Mouse (Mus musculus) adrenal gland, postnatal 36 days (tissue): ENCODE measurements around the gene Gcnt7. TPM values are rescaled to one million over a fixed set of nuclear protein-coding genes. Genes with fewer than 3 reads are reported as not detected.
A peak's percentile ranks its signal among the peaks of the same experiment; 100 is the strongest.

Experiments
- DNase-seq, 2 experiments: peaks; one replicate each; pipeline ENCODE4 v3.0.0; 2021; ENCODE audit warnings: mixed read lengths in 1 of 2
- long read RNA-seq, 2 experiments: library from polyadenylated mRNA; stranded (forward); transcript quantifications; one replicate each; pipeline ENCODE4 v2.0.0; 2021; ENCODE audit warnings: borderline sequencing depth in 2 of 2
- total RNA-seq, 2 experiments: library from RNA; stranded (reverse); gene quantifications; 2 replicates each; pipeline ENCODE4 v1.2.3; 2021

Gene Gcnt7
- total RNA-seq: not detected
- long read RNA-seq, experiment 1, partial matches to known transcripts: 0 of 2 reads
- long read RNA-seq, experiment 1, other reads (novel, unspliced or antisense): 2 of 2 reads
- long read RNA-seq, experiment 2, partial matches to known transcripts: 0 of 1 reads
- long read RNA-seq, experiment 2, other reads (novel, unspliced or antisense): 1 of 1 reads

DNA sequence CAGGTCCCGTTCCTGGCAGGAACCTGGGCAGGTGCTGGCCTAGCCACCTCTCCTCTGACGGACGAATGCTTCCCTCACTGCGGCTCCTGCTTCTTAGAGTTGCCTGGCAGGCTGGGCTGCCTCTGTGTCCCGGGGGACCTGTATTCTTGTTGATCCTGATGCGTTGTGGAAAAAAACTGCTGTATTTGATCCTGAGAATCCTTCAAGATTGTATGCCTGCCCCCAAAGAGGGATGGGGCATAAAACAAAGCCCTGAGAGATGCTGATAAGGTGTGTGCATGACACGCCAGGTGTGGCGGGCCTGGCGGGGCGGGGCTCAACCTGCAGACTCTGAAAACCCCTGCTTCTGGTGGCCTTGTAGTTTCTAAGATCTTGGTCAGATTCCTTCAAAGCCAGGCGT is at the start of gene Gcnt7:
Gene Gcnt7, minus strand, starts transcription at position 101 of the 400 bp plus-strand sequence.
- DNase-seq: no peak

DNA sequence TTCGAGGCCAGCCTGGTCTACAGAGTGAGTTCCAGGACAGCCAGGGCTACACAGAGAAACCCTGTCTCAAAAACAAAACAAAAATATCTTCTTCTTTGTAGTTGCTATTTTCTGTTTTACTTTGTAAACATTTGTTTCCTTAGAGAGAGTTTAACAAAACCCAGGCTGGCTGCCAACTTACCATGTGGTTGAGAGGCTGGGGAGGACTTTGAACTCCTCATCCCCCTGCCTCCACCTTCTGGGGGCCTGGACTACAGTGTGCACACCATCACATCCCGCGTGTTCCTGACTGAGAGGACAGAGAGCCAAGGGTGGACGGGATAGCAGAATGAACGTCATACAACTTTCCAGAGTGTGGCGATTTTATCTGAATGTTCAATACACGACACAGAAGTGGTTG is 47.7 kb upstream of the Gcnt7 start:
- DNase-seq: no peak

DNA sequence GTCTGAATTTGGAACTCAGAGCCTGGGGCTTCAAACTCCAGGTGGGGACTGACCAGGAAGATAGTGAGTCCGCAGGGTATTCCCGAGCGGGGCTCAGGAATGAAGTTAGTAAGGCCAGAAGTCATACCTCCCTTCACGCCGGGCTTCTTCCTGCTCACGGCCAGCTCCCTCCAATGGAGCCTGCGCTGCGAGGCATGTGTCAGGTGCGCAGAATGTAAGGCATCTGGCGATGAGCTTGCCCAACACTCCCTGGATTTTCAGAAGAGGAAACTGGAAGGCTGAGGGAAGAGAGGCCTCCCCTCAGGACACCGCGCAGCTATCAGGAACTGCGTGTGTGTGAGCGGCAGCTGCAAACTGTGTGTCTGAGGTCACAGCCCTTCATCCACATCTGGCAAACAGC is 43.8 kb upstream of the Gcnt7 start:
- no peak for DNase-seq

DNA sequence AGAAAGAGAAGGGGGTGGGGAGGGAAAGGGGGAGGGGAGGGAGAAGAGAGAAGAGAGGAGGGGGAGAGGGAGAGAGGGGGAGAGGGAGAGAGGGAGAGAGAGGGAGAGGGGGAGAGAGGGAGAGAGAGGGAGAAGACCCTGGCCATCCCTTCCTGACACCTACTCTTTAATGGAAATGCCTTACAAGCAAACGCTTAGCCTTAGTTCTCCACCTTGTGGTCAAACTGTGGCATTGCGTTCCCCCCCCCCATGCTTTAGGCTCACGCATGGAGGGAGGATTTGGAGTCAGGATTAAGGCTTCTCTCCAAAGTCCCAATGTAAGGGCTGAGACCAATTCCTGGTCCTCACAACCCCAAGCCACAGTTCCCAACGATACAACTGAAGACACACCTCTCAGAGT is 42.9 kb upstream of the Gcnt7 start:
- peak; percentile 5 to 49 for DNase-seq

DNA sequence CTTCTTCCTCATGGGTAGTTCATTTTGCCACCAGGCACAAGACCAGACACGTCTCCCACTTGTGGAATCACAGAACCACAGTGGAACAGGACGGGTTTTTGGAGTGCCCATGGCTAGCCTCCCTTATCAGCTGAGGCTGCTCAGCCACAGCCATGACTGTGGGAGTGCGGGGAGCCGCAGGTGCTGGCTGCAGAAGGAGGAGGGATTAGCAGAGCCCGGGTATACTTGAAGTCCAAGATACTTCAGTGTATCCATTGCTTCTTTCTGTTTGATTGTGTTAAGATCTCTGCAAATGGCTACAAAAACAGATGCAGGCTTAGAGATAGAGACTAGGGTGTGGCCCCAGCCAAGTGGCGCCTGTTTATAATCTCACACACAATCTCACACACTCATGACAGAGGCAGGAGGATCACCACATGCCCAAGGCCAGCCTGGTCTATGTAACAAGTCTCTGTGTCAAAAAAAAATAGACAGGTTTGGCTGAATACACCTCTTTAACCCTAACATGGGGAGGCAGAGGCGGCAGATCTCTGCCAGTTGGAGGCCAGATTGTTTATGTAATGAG is 42.4 kb upstream of the Gcnt7 start:
- DNase-seq: no peak

DNA sequence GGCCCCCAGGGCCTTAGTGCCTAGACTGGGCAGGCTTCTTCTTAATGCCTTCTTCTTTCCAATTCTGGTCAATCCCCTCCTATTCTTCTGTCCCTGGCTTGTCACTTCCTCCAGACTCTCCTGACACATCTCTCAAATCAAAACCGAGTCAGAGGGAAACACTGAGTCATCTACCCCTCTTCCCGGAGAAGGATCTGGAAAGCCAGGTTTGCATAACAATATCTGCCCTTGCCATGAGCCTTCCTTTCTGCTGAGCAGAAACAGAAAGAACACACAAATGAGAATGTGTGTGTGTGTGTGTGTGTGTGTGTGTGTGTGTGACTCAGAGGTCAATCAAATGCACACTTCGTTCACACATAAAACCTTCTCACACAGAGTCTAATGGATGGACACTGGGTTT is 40.4 kb upstream of the Gcnt7 start:
- DNase-seq: peak; percentile 17 to 18

DNA sequence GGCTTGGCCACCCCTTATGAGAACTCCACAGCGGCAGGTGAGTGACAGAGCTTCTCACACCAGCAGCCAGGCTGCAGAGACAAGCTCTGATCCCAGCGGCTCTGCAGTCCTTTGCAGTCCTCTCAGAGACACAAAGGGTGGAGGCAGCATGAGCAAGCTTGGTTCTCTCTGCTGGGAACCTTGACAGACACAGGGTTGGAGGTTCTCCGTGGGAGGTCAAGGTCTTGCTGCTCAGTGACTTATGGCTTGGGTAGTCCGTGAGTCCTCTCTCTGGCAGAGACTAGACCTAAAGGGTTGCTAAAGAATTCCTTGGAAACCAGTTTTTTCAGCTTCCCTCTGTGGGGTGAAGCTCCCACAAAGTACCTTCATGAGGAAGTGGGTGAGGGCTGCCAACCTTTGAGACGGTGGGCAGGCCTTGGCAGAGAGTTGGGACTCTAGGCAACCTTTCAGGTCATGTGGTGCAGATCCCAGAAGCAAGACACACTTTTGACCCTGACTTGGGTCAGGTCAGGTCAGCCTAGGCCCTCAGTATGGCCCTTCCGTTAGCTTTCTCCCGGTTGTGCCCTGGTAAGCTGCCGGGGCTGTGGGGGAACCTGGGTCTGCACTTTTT is 38.4 kb upstream of the Gcnt7 start:
- peak; percentile 34 to 61 for DNase-seq

DNA sequence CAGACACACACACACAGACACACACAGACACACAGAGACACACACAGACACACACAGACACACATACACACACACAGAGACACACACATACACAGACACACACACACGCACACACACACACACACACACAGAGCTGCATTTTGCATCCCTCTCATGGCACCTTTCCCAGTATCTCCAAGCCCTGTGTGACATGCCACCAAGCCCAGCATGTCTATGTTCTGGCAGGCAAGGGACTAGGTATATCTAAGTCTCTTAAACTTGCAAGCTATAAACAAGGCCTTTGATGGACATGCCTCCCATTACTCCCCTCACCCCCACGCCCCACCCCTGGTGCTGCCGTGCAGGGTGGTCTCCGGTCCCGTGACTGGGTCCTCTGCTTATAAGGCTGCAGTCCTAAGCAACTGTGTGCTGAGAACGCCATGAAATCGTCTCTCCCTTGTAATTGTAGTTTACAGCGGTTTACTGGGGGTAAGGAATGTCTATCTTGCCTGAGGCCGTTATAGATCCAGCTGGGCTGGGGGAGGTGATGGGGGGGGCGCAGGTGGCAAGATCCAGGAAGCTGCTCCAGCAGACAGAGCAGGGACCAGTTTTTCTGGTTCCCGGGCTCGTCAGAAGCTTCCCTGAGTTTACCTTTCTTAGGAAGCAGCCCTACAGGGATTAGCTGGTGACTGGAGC is 26.4 kb upstream of the Gcnt7 start:
- no peak for DNase-seq

DNA sequence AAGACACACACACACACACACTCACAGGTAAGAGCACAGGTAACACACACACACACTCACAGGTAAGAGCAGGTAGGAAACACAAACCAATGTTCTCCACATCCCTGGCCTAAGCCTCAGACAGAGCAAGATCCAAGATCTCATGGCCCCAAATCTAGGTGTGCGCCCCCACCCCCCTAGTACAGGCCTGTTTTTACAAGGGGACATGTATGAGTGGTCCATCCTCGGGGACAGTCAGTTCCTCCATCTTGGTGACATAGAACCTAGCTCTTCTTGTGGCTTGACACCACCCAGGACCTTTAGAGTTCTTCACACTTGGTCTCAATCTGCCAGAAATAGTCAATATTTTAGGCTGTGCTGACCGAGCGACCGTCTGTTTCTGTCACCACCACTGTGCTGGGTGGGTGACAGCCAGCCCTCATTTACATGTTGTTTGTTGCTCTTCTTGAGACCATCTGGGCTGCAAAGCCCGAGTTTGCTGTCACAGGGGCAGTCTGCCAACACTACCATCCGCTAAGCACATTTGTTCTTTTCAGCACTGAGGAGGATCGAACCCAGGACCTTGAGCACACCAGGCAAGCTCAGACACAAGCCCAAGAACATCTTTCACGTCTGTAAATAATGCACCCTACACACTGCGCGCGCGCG is 25.5 kb upstream of the Gcnt7 start:
- no peak for DNase-seq

DNA sequence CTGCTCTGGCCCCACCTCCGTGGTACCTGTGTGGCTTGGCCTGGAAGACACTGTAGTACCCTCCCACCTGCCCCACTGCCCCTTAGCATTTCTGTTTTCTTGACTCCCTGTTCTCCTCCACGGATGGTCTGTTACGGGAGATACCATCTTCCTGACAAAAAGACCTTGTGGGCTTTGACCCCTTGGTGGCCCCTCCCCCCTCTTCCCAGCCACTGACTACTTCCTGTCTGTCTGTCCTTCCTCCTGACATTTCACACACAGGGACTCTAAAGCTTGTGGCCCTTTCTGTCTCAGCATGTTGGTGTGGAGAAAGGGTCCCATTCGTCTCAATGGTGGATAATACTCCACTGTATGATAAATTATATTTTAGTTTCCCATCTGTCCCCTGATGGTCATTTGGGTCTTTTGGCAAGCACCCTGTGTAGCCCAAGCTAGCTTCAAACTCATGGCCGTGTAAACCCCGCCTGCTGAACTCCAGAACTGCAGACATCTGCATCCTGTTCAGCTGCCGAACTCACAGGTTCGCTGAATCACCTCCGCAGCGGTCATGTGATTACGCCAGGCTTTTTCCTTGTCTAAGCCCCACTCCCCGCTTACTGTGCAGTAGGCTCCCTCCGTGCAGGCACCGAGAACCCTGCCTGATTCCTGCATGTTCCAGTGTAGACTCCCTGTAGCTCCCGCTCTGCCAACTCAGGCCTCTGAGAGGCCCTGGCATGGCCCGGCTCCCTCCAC is 23.4 kb upstream of the Gcnt7 start:
- no peak for DNase-seq

DNA sequence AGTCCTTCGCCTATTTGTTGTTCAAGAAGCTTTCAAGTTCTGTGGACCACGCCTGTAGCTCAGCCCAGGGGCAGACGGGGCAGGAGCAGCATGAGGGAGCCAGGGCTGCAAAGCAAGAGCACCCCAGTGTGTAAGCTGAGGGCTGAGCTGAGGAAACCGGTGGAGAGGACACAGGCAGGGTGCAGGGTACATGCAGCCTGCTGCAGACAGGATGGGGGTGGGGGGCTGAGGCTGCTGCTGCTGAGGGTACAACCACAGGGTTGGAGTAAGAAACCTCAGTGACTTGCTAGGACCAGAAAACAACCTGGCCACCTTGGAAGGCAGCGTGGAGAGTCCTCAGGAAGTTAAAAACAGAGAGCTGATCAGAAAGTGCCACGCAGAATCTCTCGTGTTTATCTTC is 21.9 kb upstream of the Gcnt7 start:
- no peak for DNase-seq

DNA sequence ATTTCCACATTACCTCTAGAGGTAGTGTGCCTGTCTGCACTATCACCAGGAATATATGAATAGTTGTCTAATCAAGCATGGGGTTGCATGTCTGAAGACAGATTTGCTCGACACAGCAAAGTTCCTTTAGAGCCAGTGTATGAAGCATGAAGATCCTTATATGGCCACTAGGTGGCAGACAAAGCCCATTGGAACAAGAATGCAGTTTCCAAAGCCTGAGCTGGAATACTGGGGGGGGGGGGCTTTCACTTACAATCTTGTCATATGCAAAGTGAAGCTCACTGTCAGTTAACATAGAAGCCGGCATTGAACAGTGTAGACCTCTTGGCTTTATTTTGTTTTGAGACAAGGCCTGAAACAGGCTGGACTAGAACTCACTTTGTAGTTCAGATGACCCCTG is 19.5 kb upstream of the Gcnt7 start:
- peak in 1 of 2 experiments; percentile 48 for DNase-seq

DNA sequence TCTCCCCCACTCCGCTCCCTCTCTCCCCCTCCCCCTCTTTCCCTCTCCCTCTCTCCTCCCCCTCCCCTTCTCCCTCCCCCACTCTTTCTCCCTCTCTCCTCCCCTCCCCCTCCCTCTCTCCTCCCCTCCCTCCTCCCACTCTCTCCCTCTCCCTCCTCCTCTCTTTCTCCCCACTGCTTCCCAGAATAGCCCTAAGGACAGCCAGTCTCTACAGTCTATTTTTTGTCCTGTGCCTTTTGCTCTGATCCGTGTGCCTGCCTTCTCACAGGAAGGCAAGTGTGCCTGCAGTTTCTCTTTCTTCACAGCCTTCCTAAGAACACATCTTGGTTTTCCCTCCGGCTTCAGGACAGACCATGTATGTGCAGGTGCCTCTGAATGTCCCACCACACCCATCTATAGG is 19.0 kb upstream of the Gcnt7 start:
- no peak for DNase-seq

DNA sequence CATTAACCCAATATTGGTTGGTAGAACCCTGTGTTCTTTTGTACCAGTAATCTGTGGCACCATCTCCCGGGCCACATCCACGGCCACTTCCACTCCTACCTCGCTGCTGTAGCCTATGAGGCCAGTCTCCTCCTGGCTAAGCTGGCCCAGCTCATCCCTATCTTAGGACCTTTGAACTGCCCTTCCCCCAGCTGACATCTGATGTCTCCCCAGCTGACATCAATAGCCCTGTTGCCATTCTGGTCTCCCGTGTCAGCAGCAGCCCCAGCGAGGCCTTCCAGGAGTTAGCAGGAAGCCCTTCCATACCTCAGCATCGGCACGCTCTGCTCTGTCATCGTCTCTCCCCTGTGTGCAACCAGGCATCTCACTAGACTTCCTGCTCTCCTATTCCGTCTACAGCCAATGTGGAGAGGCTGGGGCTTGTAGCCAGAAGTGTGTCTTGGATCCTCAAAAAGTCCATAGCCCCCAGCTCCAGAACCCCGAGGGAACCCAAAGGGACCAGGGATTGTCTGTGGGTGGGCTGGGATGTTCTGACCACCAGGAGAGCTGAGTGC is 18.4 kb upstream of the Gcnt7 start:
- no peak for DNase-seq

DNA sequence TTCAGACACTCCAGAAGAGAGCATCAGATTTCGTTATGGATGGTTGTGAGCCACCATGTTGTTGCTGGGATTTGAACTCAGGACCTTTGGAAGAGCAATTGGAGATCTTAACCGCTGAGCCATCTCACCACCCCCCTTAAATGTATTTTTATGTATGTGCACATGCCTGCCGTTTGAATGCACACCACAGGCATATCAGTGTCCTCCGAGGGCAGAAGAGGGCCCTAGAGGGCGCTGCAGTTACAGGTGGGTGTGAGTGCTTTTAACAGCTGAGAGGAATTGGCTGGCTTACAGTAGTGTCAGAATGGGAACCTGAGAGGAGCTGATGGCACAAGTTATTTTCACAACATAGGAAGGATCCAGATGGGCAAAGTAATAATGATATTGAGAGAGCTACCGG is 16.6 kb upstream of the Gcnt7 start:
- DNase-seq: peak; percentile 37 to 54

DNA sequence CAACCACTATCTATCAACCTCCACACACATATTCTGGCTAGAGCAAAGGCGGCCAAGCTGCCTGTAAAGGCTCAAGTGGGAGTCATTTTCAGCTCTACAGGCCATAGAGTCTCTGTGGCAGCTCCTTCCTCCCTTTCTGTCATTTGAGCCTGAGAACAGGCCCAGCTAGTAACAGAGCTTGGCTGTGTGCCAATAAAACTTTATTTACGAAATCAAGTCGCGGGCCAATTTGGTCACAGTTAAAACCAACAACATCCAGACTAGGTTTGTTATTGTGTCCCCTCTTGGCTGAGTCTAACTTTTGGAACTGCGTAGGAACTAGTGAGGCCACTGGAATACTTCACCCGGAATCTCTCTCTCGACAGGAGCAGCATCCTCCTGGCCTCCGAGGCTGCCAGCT is 15.2 kb upstream of the Gcnt7 start:
- no peak for DNase-seq

DNA sequence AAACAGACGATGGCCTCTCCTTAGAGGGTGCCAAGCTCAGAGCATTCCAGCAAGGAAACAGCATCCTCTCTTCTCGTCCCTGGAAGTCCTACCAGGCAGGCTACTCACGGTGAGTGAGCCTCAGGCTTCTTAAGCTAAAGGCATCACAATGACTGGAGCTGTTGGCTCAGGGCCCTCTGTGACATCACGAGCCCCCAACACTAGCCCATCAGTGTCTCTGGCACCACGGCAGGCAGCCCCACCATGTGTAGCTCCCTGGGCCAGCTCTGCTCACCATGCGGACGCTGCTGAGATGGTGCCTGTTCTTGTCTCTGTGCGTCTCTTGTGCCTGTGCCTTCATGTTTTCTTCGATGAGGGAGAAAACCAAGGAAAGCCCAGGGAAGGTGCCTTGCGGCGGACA is 13.9 kb upstream of the Gcnt7 start, which contains the start of gene Fam209:
Gene Fam209, plus strand, starts transcription at position 203 of the 400 bp plus-strand sequence.
- DNase-seq: no peak

DNA sequence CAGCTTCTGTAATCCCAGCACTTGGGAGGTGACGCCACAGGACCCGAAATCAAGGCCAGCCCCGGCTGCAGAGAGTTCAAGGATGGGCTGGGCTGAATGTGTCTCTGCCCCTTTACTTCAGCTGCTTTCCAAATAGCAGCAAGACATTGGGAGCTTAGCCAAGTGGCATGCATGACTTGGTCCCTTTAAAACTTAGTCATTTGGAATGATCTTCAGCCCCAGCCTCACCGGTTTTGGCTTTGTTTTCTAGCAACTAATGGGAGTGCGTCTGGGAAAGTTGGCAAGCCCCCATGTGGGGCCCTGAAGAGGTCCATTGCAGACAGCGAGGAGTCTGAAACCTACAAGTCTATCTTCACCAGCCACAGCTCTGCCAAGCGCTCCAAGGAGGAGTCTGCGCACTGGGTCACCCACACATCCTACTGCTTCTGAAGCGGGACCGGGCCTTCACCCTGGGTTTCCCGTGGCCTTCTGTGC is 10.0 kb upstream of the Gcnt7 start:
- peak; percentile 81 to 82 for DNase-seq

DNA sequence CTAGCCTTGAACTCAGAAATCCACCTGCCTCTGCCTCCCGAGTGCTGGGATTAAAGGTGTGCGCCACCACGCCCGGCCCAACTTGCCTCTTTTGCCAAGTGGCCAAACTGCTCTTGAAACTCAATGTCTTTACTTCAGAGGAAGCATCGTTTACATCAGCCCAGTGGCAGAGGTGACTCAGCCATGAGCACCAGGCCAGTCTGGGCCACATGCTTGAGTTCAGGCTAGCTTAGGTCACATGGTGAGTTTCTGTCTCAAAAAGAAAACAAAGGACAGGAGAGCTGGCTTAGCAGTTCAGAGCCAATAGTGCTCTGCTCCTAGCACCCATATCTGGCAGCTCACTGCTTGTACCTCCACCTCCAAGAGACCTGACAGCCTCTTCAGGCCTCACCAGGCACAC is 8.8 kb upstream of the Gcnt7 start:
- peak; percentile 18 to 60 for DNase-seq

DNA sequence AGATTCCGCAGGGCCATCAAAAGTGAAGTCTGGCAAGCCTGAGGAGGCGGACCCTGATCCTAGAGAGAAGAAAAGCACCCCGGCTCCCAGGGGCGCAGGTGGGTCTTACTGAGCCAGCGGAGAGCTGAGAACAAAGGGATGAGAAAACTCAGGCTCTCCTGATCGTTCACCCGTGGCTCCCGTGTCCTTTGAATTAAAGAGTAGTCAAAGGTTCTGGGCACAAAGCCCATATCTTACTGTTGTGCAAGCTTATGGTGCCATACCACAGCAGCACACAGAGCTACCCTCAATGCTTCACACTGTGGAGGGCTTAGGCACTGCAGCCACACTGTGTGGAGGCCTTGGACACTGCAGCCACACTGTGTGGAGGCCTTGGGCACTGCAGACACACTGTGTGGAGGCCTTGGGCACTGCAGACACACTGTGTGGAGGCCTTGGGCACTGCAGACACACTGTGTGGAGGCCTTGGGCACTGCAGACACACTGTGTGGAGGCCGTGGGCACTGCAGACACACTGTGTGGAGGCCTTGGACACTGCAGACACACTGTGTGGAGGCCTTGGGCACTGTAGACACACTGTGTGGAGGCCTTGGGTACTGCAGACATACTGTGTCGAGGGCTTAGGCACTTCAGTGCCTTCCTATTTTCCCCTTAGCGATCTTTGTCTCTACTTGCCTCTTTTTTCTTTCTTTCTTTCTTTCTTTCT is 8.2 kb upstream of the Gcnt7 start:
- peak; percentile 55 to 57 for DNase-seq

DNA sequence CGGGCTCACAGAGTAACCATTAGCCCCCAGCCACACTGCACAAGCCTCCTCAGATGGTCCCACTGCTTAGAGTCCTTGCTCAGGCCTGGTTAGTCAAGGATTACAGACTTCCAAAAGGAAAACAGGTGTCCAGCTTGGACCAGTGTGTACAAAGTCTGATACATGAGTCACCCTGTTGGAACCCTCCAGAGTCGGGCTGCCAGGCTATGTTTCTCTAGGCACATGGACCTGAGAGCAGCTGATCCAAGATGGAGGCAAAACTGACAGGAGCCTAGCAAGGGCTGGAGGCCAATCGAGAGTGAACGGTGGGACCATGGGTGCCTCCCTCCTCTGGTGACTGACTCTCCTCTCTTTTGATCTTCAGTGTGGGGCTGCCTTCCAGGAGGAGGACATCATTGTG is 4.4 kb upstream of the Gcnt7 start:
- no peak for DNase-seq
